ENCODE assay signal across 15 mouse cellular contexts in the genomic region with DNA sequence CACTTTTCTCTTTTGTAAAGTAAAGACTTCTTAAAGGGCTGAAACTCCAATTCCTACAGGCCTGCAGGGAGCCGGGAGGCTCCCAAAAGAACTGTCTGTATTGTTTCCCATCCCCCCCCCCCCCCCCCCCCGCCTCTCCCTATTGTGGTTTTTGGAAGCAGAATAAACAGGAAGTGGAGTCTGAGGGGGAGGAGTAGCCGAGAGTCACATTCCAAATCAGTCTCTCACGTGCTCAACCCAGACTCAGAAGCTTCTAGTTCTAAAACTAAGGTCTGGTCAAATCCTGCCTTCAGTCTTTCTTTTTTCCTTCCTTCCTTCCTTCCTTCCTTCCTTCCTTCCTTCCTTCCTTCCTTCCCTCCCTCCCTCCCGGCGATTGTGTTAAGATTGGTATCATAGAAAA. TPM values are rescaled to one million over a fixed set of nuclear protein-coding genes. Genes with fewer than 3 reads are reported as not detected.
DNase-seq lines count a peak whose midpoint lies in the region; ATAC-seq lines count a peak whose summit lies in the region.
"Had no signal": no experiment of that assay in that cellular context is flagged by ENCODE, and none has a peak within 500 bp of the region (broad histone marks: within the 10 kb centered on the region; RNA-seq: fewer than 3 reads in every experiment).

No protein-coding gene starts in this region.

- H3K9ac ChIP-seq in midbrain, embryonic 11.5 days (ENCODE audit: low read length): no peak overlapping the region
- H3K9ac ChIP-seq in embryonic facial prominence, embryonic 14.5 days (ENCODE audit: low read depth, low read length): no peak overlapping the region
- H3K9ac ChIP-seq: forebrain, embryonic 12.5 days; hindbrain, embryonic 13.5 days had no signal

- WGBS in midbrain, embryonic 10.5 days: 25% methylated on average over 6 of the region's 6 CpGs
- 12% methylated on average over 3 of the region's 6 CpGs for WGBS in midbrain, embryonic 11.5 days
- 37% methylated on average over 5 of the region's 6 CpGs for WGBS in embryonic facial prominence, embryonic 14.5 days

- H3K27me3 ChIP-seq in midbrain, embryonic 10.5 days (ENCODE audit: low read depth, poor library complexity, severe bottlenecking): peaks cover 13% of the 10 kb centered on the region; the same call in 1 of the 2 replicates
- no peaks in the 10 kb centered on the region for H3K27me3 ChIP-seq in midbrain, embryonic 11.5 days (ENCODE audit: control insufficient read depth, insufficient read depth, low read length)
- no peaks in the 10 kb centered on the region; the same call in 1 of the 2 replicates for H3K27me3 ChIP-seq in embryonic facial prominence, embryonic 14.5 days (replicated peaks; ENCODE audit: control insufficient read depth, insufficient read depth, low read length)
- H3K27me3 ChIP-seq: forebrain, embryonic 12.5 days; hindbrain, embryonic 13.5 days had no signal

- peaks cover 24% of the 10 kb centered on the region for H3K4me1 ChIP-seq in midbrain, embryonic 10.5 days
- 0 out of 2 replicates have a peak, but pooled peaks cover 1% of the 10 kb centered on the region for H3K4me1 ChIP-seq in midbrain, embryonic 11.5 days (ENCODE audit: control insufficient read depth, insufficient read depth, low read length)
- H3K4me1 ChIP-seq in embryonic facial prominence, embryonic 14.5 days (ENCODE audit: control insufficient read depth, insufficient read depth, low read length): no peaks in the 10 kb centered on the region
- H3K4me1 ChIP-seq: hindbrain, embryonic 13.5 days had no signal

- no peaks in the 10 kb centered on the region for H3K36me3 ChIP-seq in midbrain, embryonic 10.5 days
- no peaks in the 10 kb centered on the region for H3K36me3 ChIP-seq in midbrain, embryonic 11.5 days (ENCODE audit: control insufficient read depth, insufficient read depth, low read length)
- H3K36me3 ChIP-seq in embryonic facial prominence, embryonic 14.5 days (ENCODE audit: control insufficient read depth, insufficient read depth, low read length): no peaks in the 10 kb centered on the region
- H3K36me3 ChIP-seq: forebrain, embryonic 12.5 days; hindbrain, embryonic 13.5 days had no signal

- no peak overlapping the region for H3K4me2 ChIP-seq in midbrain, embryonic 11.5 days
- no peak overlapping the region for H3K4me2 ChIP-seq in embryonic facial prominence, embryonic 14.5 days (ENCODE audit: low read depth, low read length)
- H3K4me2 ChIP-seq: forebrain, embryonic 12.5 days; hindbrain, embryonic 13.5 days had no signal

- H3K4me3 ChIP-seq in midbrain, embryonic 10.5 days: no peak overlapping the region
- no peak overlapping the region for H3K4me3 ChIP-seq in midbrain, embryonic 11.5 days (ENCODE audit: low read depth, low read length)
- H3K4me3 ChIP-seq in embryonic facial prominence, embryonic 14.5 days (ENCODE audit: low read depth, low read length): no peak overlapping the region
- H3K4me3 ChIP-seq: forebrain, embryonic 12.5 days; hindbrain, embryonic 13.5 days had no signal

- H3K9me3 ChIP-seq in midbrain, embryonic 10.5 days (replicated peaks): no peaks in the 10 kb centered on the region
- no peaks in the 10 kb centered on the region for H3K9me3 ChIP-seq in midbrain, embryonic 11.5 days (ENCODE audit: control insufficient read depth, low read length)
- H3K9me3 ChIP-seq in embryonic facial prominence, embryonic 14.5 days (ENCODE audit: control insufficient read depth, low read length): no peaks in the 10 kb centered on the region
- H3K9me3 ChIP-seq: forebrain, embryonic 12.5 days; hindbrain, embryonic 13.5 days had no signal

- DNase-seq in heart, adult 8-10 months (ENCODE audit: low spot score): peak; percentile 45
- DNase-seq in heart, postnatal 36 days: no peak
- DNase-seq in midbrain, embryonic 10.5 days (ENCODE audit: low spot score): peak; percentile 35
- DNase-seq in midbrain, embryonic 11.5 days (ENCODE audit: low spot score, missing footprints): no peak
- DNase-seq in embryonic facial prominence, embryonic 14.5 days (ENCODE audit: low spot score): peak; percentile 40
- DNase-seq in skeletal muscle tissue, adult 2 months (ENCODE audit: low read depth, low spot score): peak; percentile 11
- DNase-seq in left cerebral cortex, postnatal 36 days (ENCODE audit: low spot score in 2 of 2): no peak
- DNase-seq: cerebellum, adult 8-10 months; gastrocnemius, postnatal 14 days; left cerebral cortex, postnatal 4 days; right cerebral cortex, postnatal 25 days had no signal

- peak overlapping the region; percentile 42; the same call in 1 of the 2 replicates for H3K27ac ChIP-seq in midbrain, embryonic 10.5 days (replicated peaks)
- H3K27ac ChIP-seq in midbrain, embryonic 11.5 days (ENCODE audit: low read depth, low read length): no peak overlapping the region
- H3K27ac ChIP-seq in embryonic facial prominence, embryonic 14.5 days (replicated peaks; ENCODE audit: low read depth, low read length): no peak overlapping the region
- H3K27ac ChIP-seq: forebrain, embryonic 12.5 days; hindbrain, embryonic 13.5 days had no signal

- intact Hi-C loops in heart, postnatal 36 days (cut with DNase I): no loop called here
- intact Hi-C loops in left cerebral cortex, postnatal 36 days (cut with DNase I): no loop called here

- no peak for ATAC-seq in midbrain, embryonic 11.5 days (ENCODE audit: low FRiP score)
- no peak for ATAC-seq in embryonic facial prominence, embryonic 14.5 days (ENCODE audit: low read depth)
- ATAC-seq in frontal cortex, adult (ENCODE audit: low TSS enrichment): no peak
- ATAC-seq: CD4-positive, CD25-positive, alpha-beta regulatory T cell, adult 4 months had no signal

RNA-seq across cellular contexts. Expression of gene Mid1ip1, which starts 14.7 kb away (rescaled TPM):
- 100 to 1,000 TPM; 177 to 272 (median 193) TPM for total RNA-seq in heart, adult 8-10 months (2022)
- total RNA-seq in heart, postnatal 36 days (2021): 100 to 1,000 TPM; 131 to 139 TPM
- 37.4 and 44.0 TPM in 2 replicates for polyA plus RNA-seq in midbrain, embryonic 10.5 days (2016; fragmentation: Nextera tagmentation; extraction: Ambion mirVana)
- 30.5 and 33.7 TPM in 2 replicates for polyA plus RNA-seq in midbrain, embryonic 11.5 days (2014; fragmentation: Nextera tagmentation; extraction: Ambion mirVana)
- 29.2 and 29.8 TPM in 2 replicates for polyA plus RNA-seq in embryonic facial prominence, embryonic 14.5 days (2014; fragmentation: Nextera tagmentation; extraction: Ambion mirVana)
- 100 to 1,000 TPM; 101 to 121 TPM for total RNA-seq in left cerebral cortex, postnatal 36 days (2021)

Comparison
In these comparisons a context has a peak if more than half of its experiments do, and no peak if none do; other contexts are left out.
1. DNase-seq: peak in heart, adult 8-10 months (single experiment), midbrain, embryonic 10.5 days (single experiment), embryonic facial prominence, embryonic 14.5 days (single experiment) and skeletal muscle tissue, adult 2 months (single experiment); none in heart, postnatal 36 days (0 of 2), midbrain, embryonic 11.5 days (single experiment) and left cerebral cortex, postnatal 36 days (0 of 2).